Mouse (Mus musculus) embryo, embryonic 11.5 days (tissue): Measurements from ENCODE around the gene Syngr2.
"Not testable (repeated sequence)": the region's sequence is repeated elsewhere in the genome, so short reads cannot be mapped to it uniquely, and the experiment has no call there.

ENCODE experiments used
- DNase-seq: peaks from one replicate; pipeline ENCODE4 v3.0.0-alpha.2; 2012; ENCODE audit warnings: low read depth, low spot score

The Syngr2 gene

GRCm38 (mm10) chr11:117781199-117781821, 28.2 kb upstream of the Syngr2 start:
- DNase-seq, result no peak

- no peak for DNase-seq
These were observed 27.3 kb upstream of the Syngr2 start, which contains the start of the genes Tmc8 and Tmc6 for GRCm38 (mm10) chr11:117781993-117782704. Tmc8 (plus strand) TSS chr11:117782076. Tmc6 (minus strand) TSS chr11:117782198.

GRCm38 (mm10) chr11:117782705-117783034, 26.8 kb upstream of the Syngr2 start:
- DNase-seq, result no peak

- no peak for DNase-seq
These were observed 26.4 kb upstream of the Syngr2 start for GRCm38 (mm10) chr11:117783089-117783488.

- DNase-seq, result no peak
These were observed 25.7 kb upstream of the Syngr2 start for GRCm38 (mm10) chr11:117783683-117784309.

GRCm38 (mm10) chr11:117786294-117786693, 23.2 kb upstream of the Syngr2 start:
- no peak for DNase-seq

GRCm38 (mm10) chr11:117788481-117788880, 21.0 kb upstream of the Syngr2 start:
- DNase-seq, result not testable (repeated sequence)

- DNase-seq, result no peak
These were observed 19.2 kb upstream of the Syngr2 start for GRCm38 (mm10) chr11:117790286-117790685.

GRCm38 (mm10) chr11:117790703-117791440, 18.6 kb upstream of the Syngr2 start:
- DNase-seq, result no peak

- DNase-seq, result no peak
These were observed 18.1 kb upstream of the Syngr2 start for GRCm38 (mm10) chr11:117791441-117791761.

GRCm38 (mm10) chr11:117792281-117792888, 17.1 kb upstream of the Syngr2 start:
- no peak for DNase-seq

- no peak for DNase-seq
These were observed 15.4 kb upstream of the Syngr2 start for GRCm38 (mm10) chr11:117794035-117794551.

GRCm38 (mm10) chr11:117796954-117797353, 12.5 kb upstream of the Syngr2 start:
- DNase-seq, result no peak

- no peak for DNase-seq
These were observed 11.8 kb upstream of the Syngr2 start, which contains the start of gene 6030468B19Rik for GRCm38 (mm10) chr11:117797511-117798159. 6030468B19Rik (plus strand) TSS chr11:117797660.

GRCm38 (mm10) chr11:117798160-117798541, 11.3 kb upstream of the Syngr2 start:
- DNase-seq, result no peak

GRCm38 (mm10) chr11:117799174-117799573, 10.3 kb upstream of the Syngr2 start:
- DNase-seq, result no peak

- no peak for DNase-seq
These were observed 9.4 kb upstream of the Syngr2 start for GRCm38 (mm10) chr11:117800038-117800437.

GRCm38 (mm10) chr11:117801650-117802049, 7.8 kb upstream of the Syngr2 start:
- DNase-seq, result no peak

- no peak for DNase-seq
These were observed 6.2 kb upstream of the Syngr2 start for GRCm38 (mm10) chr11:117803166-117803688.

- no peak for DNase-seq
These were observed 2.7 kb upstream of the Syngr2 start for GRCm38 (mm10) chr11:117806781-117807180.
